Mouse (Mus musculus): Measurements from ENCODE around the gene Klk1b27. TPM values are rescaled to one million over a fixed set of nuclear protein-coding genes. Genes with fewer than 3 reads are reported as not detected.
"Not testable (repeated sequence)": the region's sequence is repeated elsewhere in the genome, so short reads cannot be mapped to it uniquely, and the experiment has no call there.

Klk1b27 gene
- 0.38 and 0.51 TPM in 2 replicates for polyA plus RNA-seq (2012; rRNA removed)

DNA sequence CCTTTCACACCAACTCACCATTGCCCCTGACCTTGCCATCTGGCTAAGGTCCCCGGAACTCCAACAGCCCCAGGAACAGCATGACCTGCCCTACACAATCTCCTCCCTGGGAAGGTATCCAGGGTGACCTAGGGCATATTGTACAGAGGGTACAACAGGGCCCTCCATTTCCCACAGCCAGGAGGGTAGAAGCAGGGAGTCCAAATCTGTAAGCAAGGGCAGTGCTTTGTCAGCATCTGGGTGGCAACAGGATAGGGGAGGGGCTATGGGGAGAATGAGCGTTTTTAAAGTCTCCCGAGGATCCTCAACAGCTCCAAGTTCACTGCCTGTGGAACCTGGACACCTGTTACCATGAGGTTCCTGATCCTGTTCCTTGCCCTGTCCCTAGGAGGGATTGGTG, at the start of gene Klk1b27:
Gene Klk1b27, plus strand, starts transcription at position 301 of the 400 bp plus-strand sequence.
- 57% methylated on average over 3 of the region's 3 CpGs for WGBS
- not testable (repeated sequence) for DNase-seq; H3K4me1 ChIP-seq (ENCODE audit: control insufficient read depth, insufficient read depth, low read length); H3K27me3 ChIP-seq (ENCODE audit: control insufficient read depth, insufficient read depth, low read length); H3K27ac ChIP-seq (ENCODE audit: insufficient read depth, low read length); H3K4me3 ChIP-seq (replicated peaks; ENCODE audit: insufficient read depth, low read depth, low read length)

DNA sequence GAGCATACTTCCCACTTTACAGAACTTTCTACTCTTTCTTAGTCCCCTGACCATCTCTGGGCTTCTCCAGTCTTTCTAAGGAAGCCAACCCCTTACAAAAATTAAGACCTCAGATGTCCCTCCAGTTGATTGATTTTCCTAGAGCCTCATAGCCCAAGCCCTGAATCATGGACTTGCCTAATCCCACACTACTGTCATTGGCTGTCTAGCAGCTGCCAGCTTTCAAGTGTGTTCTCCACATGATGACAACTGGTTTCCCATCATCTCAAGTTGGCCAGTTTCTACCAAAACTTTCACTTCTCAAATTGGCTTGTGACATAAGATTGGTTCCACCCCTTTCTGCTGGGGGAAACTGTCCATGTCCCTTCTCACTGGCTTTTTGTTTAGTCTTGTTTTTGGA, 47.2 kb upstream of the Klk1b27 start:
- H3K4me3 ChIP-seq (replicated peaks; ENCODE audit: insufficient read depth, low read depth, low read length) = no peak overlapping the region
- TF ChIP-seq POLR2A (IDR thresholded peaks at IDR 0.05; ENCODE audit: borderline replicate concordance, insufficient read depth, low read length) (no peak), CTCF (IDR thresholded peaks at IDR 0.05; ENCODE audit: borderline replicate concordance, insufficient read depth, low read depth, low read length) (no peak)
- no peaks in the 10 kb centered on the region for H3K4me1 ChIP-seq (ENCODE audit: control insufficient read depth, insufficient read depth, low read length)
- DNase-seq = no peak
- no peak overlapping the region for H3K27ac ChIP-seq (ENCODE audit: insufficient read depth, low read length)
- no peaks in the 10 kb centered on the region for H3K27me3 ChIP-seq (ENCODE audit: control insufficient read depth, insufficient read depth, low read length)

DNA sequence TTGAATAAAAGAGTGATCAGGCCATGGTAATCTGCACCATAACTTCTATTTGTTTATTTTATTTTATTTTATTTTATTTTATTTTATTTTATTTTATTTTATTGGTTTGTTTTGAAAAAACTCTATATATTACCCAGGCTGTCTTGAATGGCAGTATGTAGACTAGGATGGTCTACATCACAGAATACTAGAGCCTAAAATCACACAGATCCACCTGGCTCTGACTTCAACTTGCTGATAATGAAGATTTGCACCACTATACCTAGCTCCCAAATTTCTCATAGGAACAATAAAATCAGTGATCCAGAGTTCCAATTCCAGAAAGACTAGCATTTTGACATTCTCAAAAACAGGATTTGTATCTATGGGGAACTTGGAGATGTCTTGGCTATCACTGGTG, 40.2 kb upstream of the Klk1b27 start, which contains the start of gene Klk1b26:
Gene Klk1b26, plus strand, starts transcription at position 301 of the 400 bp plus-strand sequence.
- not testable (repeated sequence) for H3K27me3 ChIP-seq (ENCODE audit: control insufficient read depth, insufficient read depth, low read length); H3K4me3 ChIP-seq (replicated peaks; ENCODE audit: insufficient read depth, low read depth, low read length); H3K4me1 ChIP-seq (ENCODE audit: control insufficient read depth, insufficient read depth, low read length); H3K27ac ChIP-seq (ENCODE audit: insufficient read depth, low read length); DNase-seq

DNA sequence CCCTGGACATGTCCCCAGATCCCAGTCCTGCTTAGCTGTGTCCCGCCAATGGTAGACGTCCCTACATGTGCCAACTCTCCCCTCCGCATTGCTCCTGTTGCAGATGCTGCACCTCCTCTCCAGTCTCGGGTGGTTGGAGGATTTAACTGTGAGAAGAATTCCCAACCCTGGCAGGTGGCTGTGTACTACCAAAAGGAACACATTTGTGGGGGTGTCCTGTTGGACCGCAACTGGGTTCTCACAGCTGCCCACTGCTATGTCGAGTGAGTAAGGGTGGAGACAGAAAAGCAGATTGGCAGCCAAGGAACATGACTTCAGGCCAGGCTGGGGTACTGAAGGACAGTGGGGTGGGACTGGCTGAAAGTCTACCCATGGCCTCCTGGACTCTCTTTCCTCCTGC, 37.4 kb upstream of the Klk1b27 start:
- 65% methylated on average over 6 of the region's 6 CpGs for WGBS
- not testable (repeated sequence) for H3K4me1 ChIP-seq (ENCODE audit: control insufficient read depth, insufficient read depth, low read length); DNase-seq; H3K27ac ChIP-seq (ENCODE audit: insufficient read depth, low read length); H3K27me3 ChIP-seq (ENCODE audit: control insufficient read depth, insufficient read depth, low read length); H3K4me3 ChIP-seq (replicated peaks; ENCODE audit: insufficient read depth, low read depth, low read length)

DNA sequence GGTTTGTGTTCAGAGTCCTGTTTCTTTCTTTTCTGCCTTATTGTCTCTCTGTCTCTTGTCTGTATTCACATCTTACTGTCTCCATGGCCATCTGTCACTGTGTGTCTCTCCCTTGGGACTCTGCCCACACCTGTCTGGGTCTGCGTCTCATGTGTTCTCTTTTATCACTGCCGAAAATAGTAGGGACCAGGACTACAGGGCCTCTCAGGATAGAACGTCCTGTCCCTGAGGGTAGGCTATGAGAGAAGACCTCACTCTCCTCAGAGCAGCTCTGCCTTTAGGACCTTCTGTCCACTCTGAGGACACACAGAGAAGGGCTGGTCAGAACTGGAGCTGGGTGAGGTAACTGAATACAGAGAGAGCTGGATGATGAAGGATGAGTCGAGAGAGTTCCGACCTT, 37.0 kb upstream of the Klk1b27 start:
- Histone ChIP-seq H3K27ac (ENCODE audit: insufficient read depth, low read length) (no peak overlapping the region), H3K4me1 (ENCODE audit: control insufficient read depth, insufficient read depth, low read length) (no peaks in the 10 kb centered on the region), H3K27me3 (ENCODE audit: control insufficient read depth, insufficient read depth, low read length) (no peaks in the 10 kb centered on the region), H3K4me3 (replicated peaks; ENCODE audit: insufficient read depth, low read depth, low read length) (no peak overlapping the region)
- DNase-seq = no peak
- TF ChIP-seq POLR2A (IDR thresholded peaks at IDR 0.05; ENCODE audit: borderline replicate concordance, insufficient read depth, low read length) (no peak), CTCF (IDR thresholded peaks at IDR 0.05; ENCODE audit: borderline replicate concordance, insufficient read depth, low read depth, low read length) (no peak)
- WGBS = 69% methylated on average over 5 of the region's 5 CpGs

DNA sequence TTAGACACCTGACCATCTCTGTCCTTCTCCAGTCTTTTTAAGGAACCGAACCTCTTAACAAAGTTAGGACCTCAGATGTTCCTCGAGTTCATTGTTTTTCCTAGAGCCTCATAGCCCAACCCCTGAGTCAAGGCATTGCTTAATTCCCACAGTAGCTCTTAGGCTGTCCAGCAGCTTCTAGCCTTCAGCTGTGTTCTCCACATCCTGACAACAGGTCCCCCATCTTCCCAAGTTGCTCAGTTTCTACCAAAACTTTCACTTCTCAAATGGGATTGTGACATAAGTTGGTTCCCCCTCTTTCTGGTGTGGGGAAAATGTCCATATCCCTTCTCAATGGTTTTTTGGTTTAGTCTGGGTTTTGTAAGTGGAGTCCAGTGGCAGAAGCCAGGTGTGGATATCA, 20.0 kb downstream of the Klk1b27 start:
- DNase-seq = no peak
- no peak overlapping the region for H3K27ac ChIP-seq (ENCODE audit: insufficient read depth, low read length)
- H3K4me3 ChIP-seq (replicated peaks; ENCODE audit: insufficient read depth, low read depth, low read length) = no peak overlapping the region
- TF ChIP-seq POLR2A (IDR thresholded peaks at IDR 0.05; ENCODE audit: borderline replicate concordance, insufficient read depth, low read length) (no peak), CTCF (IDR thresholded peaks at IDR 0.05; ENCODE audit: borderline replicate concordance, insufficient read depth, low read depth, low read length) (no peak)
- no peaks in the 10 kb centered on the region for H3K27me3 ChIP-seq (ENCODE audit: control insufficient read depth, insufficient read depth, low read length)
- H3K4me1 ChIP-seq (ENCODE audit: control insufficient read depth, insufficient read depth, low read length) = no peaks in the 10 kb centered on the region
- 72% methylated on average over 2 of the region's 2 CpGs for WGBS

DNA sequence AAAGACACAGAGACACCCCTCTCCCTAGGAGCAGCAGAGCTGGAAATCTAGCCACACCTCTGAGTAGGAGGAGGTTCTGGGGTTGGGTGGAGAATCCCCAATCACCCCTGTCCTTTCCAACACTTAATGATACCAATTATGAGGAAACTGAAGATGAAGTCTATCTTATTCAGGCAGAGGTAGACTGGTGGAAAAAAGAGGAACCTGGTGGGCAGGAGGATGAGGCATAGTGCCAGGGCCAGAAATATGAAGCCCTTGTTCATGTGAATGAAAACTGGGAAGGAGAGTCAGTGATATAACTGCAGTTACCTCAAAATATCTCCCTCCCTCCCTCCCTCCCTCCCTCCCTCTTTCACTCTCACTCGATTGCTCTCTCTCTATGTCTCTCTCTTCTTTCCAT, 25.6 kb downstream of the Klk1b27 start:
- no peak for DNase-seq
- WGBS = 67% methylated on average over 1 of the region's 1 CpGs
- no peak overlapping the region for H3K4me3 ChIP-seq (replicated peaks; ENCODE audit: insufficient read depth, low read depth, low read length)
- H3K4me1 ChIP-seq (ENCODE audit: control insufficient read depth, insufficient read depth, low read length) = no peaks in the 10 kb centered on the region
- no peaks in the 10 kb centered on the region for H3K27me3 ChIP-seq (ENCODE audit: control insufficient read depth, insufficient read depth, low read length)
- H3K27ac ChIP-seq (ENCODE audit: insufficient read depth, low read length) = no peak overlapping the region
- TF ChIP-seq POLR2A (IDR thresholded peaks at IDR 0.05; ENCODE audit: borderline replicate concordance, insufficient read depth, low read length) = no peak
- no peak for TF ChIP-seq CTCF (IDR thresholded peaks at IDR 0.05; ENCODE audit: borderline replicate concordance, insufficient read depth, low read depth, low read length)

DNA sequence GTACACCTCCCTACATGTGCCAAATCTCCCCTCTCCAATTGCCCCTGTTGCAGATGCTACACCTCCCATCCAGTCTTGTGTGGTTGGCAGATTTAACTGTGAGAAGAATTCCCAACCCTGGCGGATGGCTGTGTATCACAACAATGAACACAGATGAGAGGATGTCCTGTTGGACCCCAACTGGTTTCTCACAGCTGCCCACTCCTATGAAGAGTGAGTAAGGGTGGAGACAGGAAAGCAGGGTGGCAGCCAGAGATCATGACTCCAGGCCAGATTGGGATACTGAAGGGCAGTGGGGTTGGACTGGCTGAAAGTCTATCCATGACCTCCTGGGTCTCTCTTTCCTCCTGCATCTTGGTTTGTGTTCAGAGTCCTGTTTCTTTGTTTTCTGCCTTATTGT, 44.0 kb downstream of the Klk1b27 start:
- no peak for DNase-seq
- Histone ChIP-seq H3K4me1 (ENCODE audit: control insufficient read depth, insufficient read depth, low read length) (no peaks in the 10 kb centered on the region), H3K4me3 (replicated peaks; ENCODE audit: insufficient read depth, low read depth, low read length) (no peak overlapping the region), H3K27me3 (ENCODE audit: control insufficient read depth, insufficient read depth, low read length) (no peaks in the 10 kb centered on the region), H3K27ac (ENCODE audit: insufficient read depth, low read length) (no peak overlapping the region)
- TF ChIP-seq CTCF (IDR thresholded peaks at IDR 0.05; ENCODE audit: borderline replicate concordance, insufficient read depth, low read depth, low read length) (no peak), POLR2A (IDR thresholded peaks at IDR 0.05; ENCODE audit: borderline replicate concordance, insufficient read depth, low read length) (no peak)
- WGBS = 61% methylated on average over 1 of the region's 1 CpGs

DNA sequence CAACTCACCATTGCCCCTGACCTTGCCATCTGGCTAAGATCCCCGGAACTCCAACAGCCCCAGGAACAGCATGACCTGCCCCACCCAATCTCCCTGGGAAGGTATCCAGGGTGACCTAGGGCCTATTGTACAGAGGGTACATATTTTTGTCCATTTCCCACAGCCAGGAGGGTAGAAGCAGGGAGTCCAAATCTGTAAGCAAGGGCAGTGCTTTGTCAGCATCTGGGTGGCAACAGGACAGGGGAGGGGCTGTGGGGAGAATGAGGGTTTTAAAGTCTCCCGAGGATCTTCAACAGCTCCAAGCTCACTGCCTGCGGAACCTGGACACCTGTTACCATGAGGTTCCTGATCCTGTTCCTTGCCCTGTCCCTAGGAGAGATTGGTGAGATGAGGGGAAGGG, 49.9 kb downstream of the Klk1b27 start, which contains the start of gene Klk1b21:
Gene Klk1b21, plus strand, starts transcription at position 301 of the 400 bp plus-strand sequence.
- not testable (repeated sequence) for H3K4me3 ChIP-seq (replicated peaks; ENCODE audit: insufficient read depth, low read depth, low read length); H3K4me1 ChIP-seq (ENCODE audit: control insufficient read depth, insufficient read depth, low read length); H3K27ac ChIP-seq (ENCODE audit: insufficient read depth, low read length); DNase-seq; H3K27me3 ChIP-seq (ENCODE audit: control insufficient read depth, insufficient read depth, low read length)
- 61% methylated on average over 3 of the region's 3 CpGs for WGBS

Other genes with a start within 250 kb of the Klk1b27 start
- gene Klk7, start 241.0 kb upstream of the Klk1b27 start, polyA plus RNA-seq (2012; rRNA removed) = not detected in 2 replicates
- gene Klk6, start 227.8 kb upstream of the Klk1b27 start, polyA plus RNA-seq (2012; rRNA removed) = 88.4 and 102 TPM in 2 replicates
- gene Klk5, start 210.3 kb upstream of the Klk1b27 start, polyA plus RNA-seq (2012; rRNA removed) = not detected in 2 replicates
- gene Klk4, start 171.1 kb upstream of the Klk1b27 start, polyA plus RNA-seq (2012; rRNA removed) = not detected in 2 replicates
- not detected in 2 replicates for gene Klk15, start 118.5 kb upstream of the Klk1b27 start, polyA plus RNA-seq (2012; rRNA removed)
- not detected in 2 replicates for gene Klk1b8, start 101.6 kb upstream of the Klk1b27 start, polyA plus RNA-seq (2012; rRNA removed)
- not detected in 2 replicates for gene Klk1b1, start 85.5 kb upstream of the Klk1b27 start, polyA plus RNA-seq (2012; rRNA removed)
- gene Klk1b9, start 76.2 kb upstream of the Klk1b27 start, polyA plus RNA-seq (2012; rRNA removed) = 0.13 and 0.25 TPM in 2 replicates
- not detected in 2 replicates for gene Klk1b11, start 56.4 kb upstream of the Klk1b27 start, polyA plus RNA-seq (2012; rRNA removed)
- gene Klk1b26, start 40.1 kb upstream of the Klk1b27 start, polyA plus RNA-seq (2012; rRNA removed) = not detected in 2 replicates
- gene Klk1b21, start 50.0 kb downstream of the Klk1b27 start, polyA plus RNA-seq (2012; rRNA removed) = not detected in 2 replicates
- not detected in 2 replicates for gene Klk1b22, start 60.4 kb downstream of the Klk1b27 start, polyA plus RNA-seq (2012; rRNA removed)
- not detected in 2 replicates for gene Klk1b16, start 84.5 kb downstream of the Klk1b27 start, polyA plus RNA-seq (2012; rRNA removed)
- gene Klk1b24, start 135.9 kb downstream of the Klk1b27 start, polyA plus RNA-seq (2012; rRNA removed) = 0.29 and 0.38 TPM in 2 replicates
- not detected in 2 replicates for gene Klk1b3, start 145.9 kb downstream of the Klk1b27 start, polyA plus RNA-seq (2012; rRNA removed)
- gene Klk1b4, start 155.1 kb downstream of the Klk1b27 start, polyA plus RNA-seq (2012; rRNA removed) = not detected in 2 replicates
- gene Klk1b5, start 163.7 kb downstream of the Klk1b27 start, polyA plus RNA-seq (2012; rRNA removed) = not detected in 2 replicates
- 0.20 and 0.36 TPM in 2 replicates for gene Klk1, start 173.1 kb downstream of the Klk1b27 start, polyA plus RNA-seq (2012; rRNA removed)
- gene Gm36864, start 183.9 kb downstream of the Klk1b27 start, polyA plus RNA-seq (2012; rRNA removed) = not detected in 2 replicates
- gene 1700028J19Rik, start 194.4 kb downstream of the Klk1b27 start, polyA plus RNA-seq (2012; rRNA removed) = 2.2 and 2.9 TPM in 2 replicates
- 98.8 and 111 TPM in 2 replicates for gene 2410002F23Rik, start 194.4 kb downstream of the Klk1b27 start, polyA plus RNA-seq (2012; rRNA removed)
- gene Acp4, start 205.1 kb downstream of the Klk1b27 start, polyA plus RNA-seq (2012; rRNA removed) = not detected in 2 replicates
- gene Gm15517, start 209.2 kb downstream of the Klk1b27 start, polyA plus RNA-seq (2012; rRNA removed) = not detected in 2 replicates

All from cerebellum, adult 2 months (tissue).